Mouse (Mus musculus) CH12.LX (cell line): Measurements from ENCODE around the gene Gm20388. TPM values are rescaled to one million over a fixed set of nuclear protein-coding genes. Genes with fewer than 3 reads are reported as not detected.
A peak's percentile ranks its signal among the peaks of the same experiment; 100 is the strongest.

Experiments used
- DNase-seq: peaks from one replicate; pipeline ENCODE4 v3.0.0-alpha.2; 2013; ENCODE audit errors: extremely low read depth
- H3K27ac ChIP-seq: 2 replicates; pipeline ENCODE4 v1.5.1; 2012; ENCODE audit warnings: low read depth, mild to moderate bottlenecking, control low read depth, moderate library complexity; ENCODE audit not compliant: insufficient read depth
- H3K27me3 ChIP-seq: replicated peaks from 2 replicates; pipeline ENCODE3; 2012; ENCODE audit warnings: inconsistent platforms
- H3K36me3 ChIP-seq, 2 experiments: replicated peaks in 1 of 2; 2 replicates each; pipeline versions ENCODE3 to v1.6.1; 2012; ENCODE audit warnings: inconsistent platforms in 1 of 2, low read length in 1 of 2, mild to moderate bottlenecking in 1 of 2, mixed read lengths in 1 of 2, moderate library complexity in 1 of 2; ENCODE audit not compliant: control insufficient read depth in 1 of 2, insufficient read depth in 1 of 2
- H3K4me1 ChIP-seq, 2 experiments: 2 replicates each; pipeline ENCODE4 v1.6.1; 2012; ENCODE audit warnings: inconsistent platforms in 1 of 2, moderate library complexity in 1 of 2; ENCODE audit not compliant: insufficient read depth in 2 of 2, control insufficient read depth in 1 of 2
- H3K4me2 ChIP-seq: 2 replicates; pipeline ENCODE4 v1.6.1; 2012; ENCODE audit warnings: low read depth, mild to moderate bottlenecking, control low read depth; ENCODE audit not compliant: poor library complexity, insufficient read depth, severe bottlenecking
- H3K4me3 ChIP-seq, 3 experiments: fragments of 150-350 bp in 1 of 3; sonication (generic) in 1 of 3; replicated peaks in 1 of 3; 2 replicates each; pipeline versions ENCODE3 to v1.5.1; 2011 to 2012; ENCODE audit warnings: low read depth in 2 of 3, low read length in 2 of 3, mild to moderate bottlenecking in 2 of 3, moderate library complexity in 2 of 3, control low read depth in 1 of 3, improper control_type of control experiment in 1 of 3, inconsistent platforms in 1 of 3, mixed read lengths in 1 of 3; ENCODE audit not compliant: poor library complexity in 1 of 3
- H3K79me2 ChIP-seq: replicated peaks from 2 replicates; pipeline ENCODE4 v1.6.1; 2012; ENCODE audit warnings: mild to moderate bottlenecking, moderate library complexity; ENCODE audit not compliant: control insufficient read depth, poor library complexity, insufficient read depth, severe bottlenecking; ENCODE audit errors: extremely low read depth
- H3K9ac ChIP-seq: 2 replicates; pipeline ENCODE4 v1.6.1; 2012; ENCODE audit warnings: low read depth, mild to moderate bottlenecking, control low read depth, moderate library complexity; ENCODE audit not compliant: insufficient read depth
- H3K9me3 ChIP-seq: replicated peaks from 2 replicates; pipeline ENCODE3; 2012; ENCODE audit warnings: low read length, inconsistent platforms, mixed read lengths
- CHD2 ChIP-seq: IDR thresholded peaks from 2 replicates; pipeline ENCODE4 v1.6.1; 2011; ENCODE audit warnings: low read length, improper control_type of control experiment
- CTCF ChIP-seq, 2 experiments: IDR thresholded peaks in 1 of 2; conservative IDR thresholded peaks in 1 of 2; 2 replicates each; pipeline ENCODE4 v1.5.1; 2011 to 2012; ENCODE audit warnings: low read depth in 2 of 2, low read length in 2 of 2, improper control_type of control experiment in 1 of 2, inconsistent platforms in 1 of 2, mild to moderate bottlenecking in 1 of 2, moderate library complexity in 1 of 2
- E2F4 ChIP-seq: IDR thresholded peaks from 2 replicates; pipeline ENCODE4 v1.6.1; 2011; ENCODE audit warnings: low read depth, low read length, improper control_type of control experiment; ENCODE audit not compliant: insufficient replicate concordance
- ELF1 ChIP-seq: IDR thresholded peaks from 2 replicates; pipeline ENCODE4 v1.6.1; 2014; ENCODE audit warnings: low read depth, mild to moderate bottlenecking, inconsistent platforms, low read length, improper control_type of control experiment
- GABPA ChIP-seq: IDR thresholded peaks from 2 replicates; pipeline ENCODE4 v1.6.1; 2012; ENCODE audit warnings: low read depth, low read length, improper control_type of control experiment, inconsistent platforms; ENCODE audit not compliant: insufficient replicate concordance
- HCFC1 ChIP-seq: IDR thresholded peaks from 2 replicates; pipeline ENCODE4 v1.6.1; 2012; ENCODE audit warnings: low read depth, mild to moderate bottlenecking, inconsistent platforms, low read length, improper control_type of control experiment
- IRF4 ChIP-seq: IDR thresholded peaks from 2 replicates; pipeline ENCODE4 v1.6.1; 2014; ENCODE audit warnings: low read depth, mild to moderate bottlenecking, inconsistent platforms, low read length, improper control_type of control experiment
- KAT2A ChIP-seq: IDR thresholded peaks from 2 replicates; pipeline ENCODE4 v1.6.1; 2012; ENCODE audit warnings: low read length, improper control_type of control experiment, inconsistent platforms; ENCODE audit not compliant: insufficient replicate concordance
- MAX ChIP-seq: IDR thresholded peaks from 2 replicates; pipeline ENCODE4 v1.6.1; 2011; ENCODE audit warnings: low read length, improper control_type of control experiment
- MAZ ChIP-seq: IDR thresholded peaks from 2 replicates; pipeline ENCODE4 v1.6.1; 2012; ENCODE audit warnings: low read depth, mild to moderate bottlenecking, inconsistent platforms, low read length, improper control_type of control experiment, moderate library complexity
- MEF2A ChIP-seq: IDR thresholded peaks from 2 replicates; pipeline ENCODE4 v1.6.1; 2014; ENCODE audit warnings: low read depth, mild to moderate bottlenecking, inconsistent platforms, low read length, improper control_type of control experiment, borderline replicate concordance
- NELFE ChIP-seq: IDR thresholded peaks from 2 replicates; pipeline ENCODE4 v1.6.1; 2011; ENCODE audit warnings: low read depth, low read length, improper control_type of control experiment
- PAX5 ChIP-seq: IDR thresholded peaks from 2 replicates; pipeline ENCODE4 v1.6.1; 2012; ENCODE audit warnings: low read length, inconsistent platforms, mixed read lengths
- POLR2A ChIP-seq: IDR thresholded peaks from 2 replicates; pipeline ENCODE4 v1.6.1; 2011; ENCODE audit warnings: low read depth, mild to moderate bottlenecking, improper control_type of control experiment, low read length
- RCOR1 ChIP-seq: conservative IDR thresholded peaks from 2 replicates; pipeline ENCODE4 v1.6.1; 2012; ENCODE audit warnings: low read depth, mild to moderate bottlenecking, inconsistent platforms, low read length, improper control_type of control experiment
- SIN3A ChIP-seq: IDR thresholded peaks from 2 replicates; pipeline ENCODE4 v1.6.1; 2012; ENCODE audit warnings: low read length, improper control_type of control experiment, inconsistent platforms
- SMC3 ChIP-seq: IDR thresholded peaks from 2 replicates; pipeline ENCODE4 v1.6.1; 2011; ENCODE audit warnings: low read depth, low read length, improper control_type of control experiment
- TBP ChIP-seq: conservative IDR thresholded peaks from 2 replicates; pipeline ENCODE4 v1.6.1; 2011; ENCODE audit warnings: low read depth, low read length, improper control_type of control experiment
- USF2 ChIP-seq: conservative IDR thresholded peaks from 2 replicates; pipeline ENCODE4 v1.6.1; 2011; ENCODE audit warnings: low read depth, low read length, improper control_type of control experiment
- ZC3H11A ChIP-seq: IDR thresholded peaks from 2 replicates; pipeline ENCODE4 v1.6.1; 2012; ENCODE audit warnings: low read depth, mild to moderate bottlenecking, inconsistent platforms, low read length, improper control_type of control experiment
- ZKSCAN1 ChIP-seq: IDR thresholded peaks from 2 replicates; pipeline ENCODE4 v1.6.1; 2012; ENCODE audit warnings: low read depth, inconsistent platforms, low read length, improper control_type of control experiment, borderline replicate concordance
- ZMIZ1 ChIP-seq: IDR thresholded peaks from 2 replicates; pipeline ENCODE4 v1.6.1; 2012; ENCODE audit warnings: low read depth, mild to moderate bottlenecking, inconsistent platforms, low read length, improper control_type of control experiment
- ZNF384 ChIP-seq: IDR thresholded peaks from 2 replicates; pipeline ENCODE4 v1.6.1; 2012; ENCODE audit warnings: low read depth, low read length, improper control_type of control experiment, inconsistent platforms
- dilution Hi-C: fragments of 300-500 bp; cut with MboI; formaldehyde crosslinking; loops from 2 replicates; pipeline ENCODE4 v1.14.3; 2020; ENCODE audit warnings: low sequenced_read_pairs; ENCODE audit not compliant: extremely low pct_unique_long_range_greater_than_20kb, extremely low pct_ligation_motif_present
- in situ Hi-C: fragments of 300-500 bp; cut with MboI; formaldehyde crosslinking; loops from 3 replicates; pipeline ENCODE4 v1.14.3; 2019; ENCODE audit warnings: low sequenced_read_pairs, low pct_ligation_motif_present, low pct_unique_long_range_greater_than_20kb, mixed read lengths
- polyA plus RNA-seq: library from polyadenylated mRNA; unstranded; fragments of >175 nt; gene quantifications from 2 replicates; pipeline ENCODE4 v1.2.1, GENCODE M21; 2012; ENCODE audit warnings: low read depth; ENCODE audit not compliant: insufficient read length
- total RNA-seq, 2 experiments: library from RNA; depleted of rRNA; stranded (reverse); fragments of 300-350 nt in 1 of 2; fragments of >200 nt in 1 of 2; gene quantifications; 2 replicates each; pipeline ENCODE4 v1.2.3; 2012 to 2014

Gene Gm20388
- total and polyA plus RNA-seq, 3 experiments, result 14.8 to 26.3 (median 22.2) TPM

GRCm38 (mm10) chr8:123492898-123493297 is 3582.3 kb downstream of the Gm20388 start:
- Histone ChIP-seq H3K4me3 (no peak overlapping the region), H3K79me2 (no peaks in the 10 kb centered on the region), H3K9me3 (no peaks in the 10 kb centered on the region), H3K4me1 (no peaks in the 10 kb centered on the region), H3K9ac (no peak overlapping the region), H3K4me2 (no peak overlapping the region), H3K27me3 (no peaks in the 10 kb centered on the region), H3K36me3 (peaks cover 79 to 96% of the 10 kb centered on the region in 2 experiments), H3K27ac (no peak overlapping the region)
- no peak for DNase-seq
- TF ChIP-seq ZC3H11A, result no peak
- TF ChIP-seq GABPA, result no peak
- TF ChIP-seq ZMIZ1, result no peak
- no peak for TF ChIP-seq USF2
- no peak for TF ChIP-seq SMC3
- TF ChIP-seq MAX, result no peak
- no peak for TF ChIP-seq SIN3A
- TF ChIP-seq IRF4, result no peak
- no peak for TF ChIP-seq TBP
- TF ChIP-seq MEF2A, result no peak
- TF ChIP-seq PAX5, result no peak
- TF ChIP-seq E2F4, result no peak
- no peak for TF ChIP-seq ZNF384
- no peak for TF ChIP-seq RCOR1
- no peak for TF ChIP-seq ELF1
- no peak for TF ChIP-seq POLR2A
- TF ChIP-seq ZKSCAN1, result no peak
- TF ChIP-seq CHD2, result no peak
- TF ChIP-seq KAT2A, result no peak
- no peak for TF ChIP-seq MAZ
- dilution Hi-C loops (no loop called here), in situ Hi-C loops (no loop called here)

GRCm38 (mm10) chr8:123497699-123498098 is 3587.1 kb downstream of the Gm20388 start:
- dilution Hi-C loops, result no loop called here

More at GRCm38 (mm10) chr8:123497699-123498098, 3587.1 kb downstream of the Gm20388 start:
- in situ Hi-C loops, result no loop called here
- no peak overlapping the region for H3K27ac ChIP-seq
- peaks cover 1% of the 10 kb centered on the region for H3K9me3 ChIP-seq
- no peaks in the 10 kb centered on the region for H3K79me2 ChIP-seq
- H3K4me3 ChIP-seq, result no peak overlapping the region
- TF ChIP-seq NELFE, result no peak
- TF ChIP-seq SMC3, result peak; percentile 13
- TF ChIP-seq CTCF (conservative IDR thresholded peaks at IDR 0.05 in 1 of 2, IDR thresholded peaks at IDR 0.05 in 1 of 2; ENCODE audit: low read depth in 2 of 2, low read length in 2 of 2), result peak in 1 of 2 experiments; percentile 49; a peak in 2 of 4 replicates
- no peak for TF ChIP-seq HCFC1
- H3K27me3 ChIP-seq, result no peaks in the 10 kb centered on the region
- no peak overlapping the region for H3K9ac ChIP-seq
- no peak for DNase-seq
- H3K4me2 ChIP-seq, result no peak overlapping the region
- H3K36me3 ChIP-seq, result peaks cover 80 to 98% of the 10 kb centered on the region in 2 experiments
- H3K4me1 ChIP-seq, result no peaks in the 10 kb centered on the region
